ENCODE assay signal across 12 mouse cellular contexts in the genomic region with DNA sequence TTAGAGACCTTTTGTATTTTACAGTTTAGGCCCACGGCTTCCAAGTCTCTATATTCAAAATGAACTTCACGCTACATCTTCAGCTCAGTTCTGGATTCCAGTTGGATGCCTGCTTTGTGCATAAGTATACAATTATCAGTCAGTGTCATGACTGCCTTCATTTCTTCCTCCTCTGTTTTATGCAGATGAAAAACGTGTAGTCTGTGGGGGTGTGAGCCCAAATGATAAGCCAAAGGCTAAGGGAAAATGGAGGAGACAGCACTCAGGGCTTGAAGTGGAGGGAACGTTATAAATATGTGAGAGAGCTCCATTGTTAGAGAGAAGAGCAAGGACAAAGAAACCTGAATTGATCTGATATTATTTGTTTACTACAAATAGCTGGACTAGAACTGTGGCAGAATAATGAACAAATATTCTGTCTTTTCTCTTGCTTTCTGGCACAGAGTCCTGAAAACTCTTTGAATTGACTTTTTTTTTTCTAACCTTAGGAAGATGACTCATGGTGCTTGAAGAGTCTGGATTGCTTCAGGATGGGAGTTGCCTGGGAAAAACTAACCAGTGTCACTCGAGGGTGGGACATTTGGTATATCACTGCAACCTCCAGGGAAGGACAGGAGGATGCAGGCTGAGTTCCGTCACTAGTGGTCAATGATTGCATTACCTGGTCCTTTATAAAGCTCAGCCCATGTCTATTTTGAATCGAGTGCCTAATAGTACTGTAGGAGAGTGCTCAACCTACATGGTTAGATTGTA. TPM values are rescaled to one million over a fixed set of nuclear protein-coding genes. Genes with fewer than 3 reads are reported as not detected.
A peak's percentile ranks its signal among the peaks of the same experiment; 100 is the strongest.
DNase-seq lines count a peak whose midpoint lies in the region; ATAC-seq and TF ChIP-seq lines count a peak whose summit lies in the region.
"Had no signal": no experiment of that assay in that cellular context is flagged by ENCODE, and none has a peak within 500 bp of the region (broad histone marks: within the 10 kb centered on the region; RNA-seq: fewer than 3 reads in every experiment).

No protein-coding gene starts in this region.

- H3K27me3 ChIP-seq in liver, embryonic 13.5 days = no peaks in the 10 kb centered on the region
- no peaks in the 10 kb centered on the region for H3K27me3 ChIP-seq in stomach, postnatal 0 days (ENCODE audit: control insufficient read depth, insufficient read depth, low read length)
- H3K27me3 ChIP-seq: limb, embryonic 12.5 days; midbrain, embryonic 12.5 days had no signal

- peak; percentile 21; the same call in 1 of the 2 replicates for ATAC-seq in liver, embryonic 13.5 days (ENCODE audit: low read depth)
- ATAC-seq in stomach, postnatal 0 days (ENCODE audit: low FRiP score, low TSS enrichment) = no peak
- ATAC-seq: forebrain, postnatal 0 days had no signal

- peak; percentile 47 for DNase-seq in heart, adult 8-10 months (ENCODE audit: low spot score)
- DNase-seq in heart, postnatal 4 days = no peak
- DNase-seq in 416B (ENCODE audit: low read depth) (peak; percentile 25), NIH3T3 (ENCODE audit: low read depth) (peak; percentile 43)
- DNase-seq in liver, embryonic 13.5 days = no peak
- no peak for DNase-seq in embryo, embryonic 10 days (ENCODE audit: low spot score)
- no peak for DNase-seq in stomach, postnatal 0 days (ENCODE audit: low spot score)
- DNase-seq: forebrain, postnatal 0 days; lung, postnatal 10 days; thymus, adult 2 months had no signal

- no peaks in the 10 kb centered on the region for H3K9me3 ChIP-seq in liver, embryonic 13.5 days (replicated peaks)
- 0 out of 2 replicates have a peak, but pooled peaks cover 3% of the 10 kb centered on the region for H3K9me3 ChIP-seq in stomach, postnatal 0 days (ENCODE audit: control insufficient read depth, low read length)

- H3K36me3 ChIP-seq in liver, embryonic 13.5 days = peaks cover 19% of the 10 kb centered on the region
- no peaks in the 10 kb centered on the region; the same call in 1 of the 2 replicates for H3K36me3 ChIP-seq in stomach, postnatal 0 days (ENCODE audit: control insufficient read depth, insufficient read depth, low read length)

- H3K4me1 ChIP-seq in liver, embryonic 13.5 days (replicated peaks) = peaks cover 87% of the 10 kb centered on the region
- no peaks in the 10 kb centered on the region for H3K4me1 ChIP-seq in stomach, postnatal 0 days (replicated peaks; ENCODE audit: control insufficient read depth, insufficient read depth)

- peak overlapping the region; percentile 52 for H3K9ac ChIP-seq in liver, embryonic 13.5 days
- H3K9ac ChIP-seq in stomach, postnatal 0 days (ENCODE audit: low read length) = no peak overlapping the region
- H3K9ac ChIP-seq: forebrain, postnatal 0 days; limb, embryonic 12.5 days; midbrain, embryonic 12.5 days had no signal

- peak overlapping the region; percentile 77 for H3K27ac ChIP-seq in liver, embryonic 13.5 days
- H3K27ac ChIP-seq in stomach, postnatal 0 days (replicated peaks) = no peak overlapping the region
- H3K27ac ChIP-seq: limb, embryonic 12.5 days; midbrain, embryonic 12.5 days had no signal

- WGBS in liver, embryonic 13.5 days (ENCODE audit: insufficient replicate concordance) = 47% methylated on average over 7 of the region's 7 CpGs
- WGBS in stomach, postnatal 0 days = 73% methylated on average over 7 of the region's 7 CpGs

- no peak for TF ChIP-seq EP300 in stomach, postnatal 0 days (optimal IDR thresholded peaks at IDR 0.05)

- TF ChIP-seq CTCF in stomach, postnatal 0 days (IDR thresholded peaks at IDR 0.05; ENCODE audit: low read depth) = no peak

- peak overlapping the region; percentile 0; the same call in 1 of the 2 replicates for H3K4me3 ChIP-seq in liver, embryonic 13.5 days (replicated peaks)
- H3K4me3 ChIP-seq in stomach, postnatal 0 days (ENCODE audit: low read depth, low read length) = no peak overlapping the region
- H3K4me3 ChIP-seq: limb, embryonic 12.5 days; midbrain, embryonic 12.5 days had no signal

- H3K4me2 ChIP-seq in liver, embryonic 13.5 days = peak overlapping the region; percentile 44
- no peak overlapping the region for H3K4me2 ChIP-seq in stomach, postnatal 0 days (replicated peaks; ENCODE audit: low read depth)
- H3K4me2 ChIP-seq: limb, embryonic 12.5 days; midbrain, embryonic 12.5 days had no signal

RNA-seq across cellular contexts. Expression of a gene that starts 10.3 kb away (rescaled TPM):
- total RNA-seq in heart, adult 8-10 months (2022) = 10 to 100 TPM; 63.7 to 71.6 (median 65.6) TPM
- 10 to 100 TPM; 76.5 to 78.1 TPM for total RNA-seq in heart, postnatal 4 days (2021)
- polyA plus RNA-seq in liver, embryonic 13.5 days (2015; fragmentation: Nextera tagmentation; extraction: Ambion mirVana) = 37.1 and 42.3 TPM in 2 replicates
- 30.3 and 31.1 TPM in 2 replicates for polyA plus RNA-seq in stomach, postnatal 0 days (2015; fragmentation: Nextera tagmentation; extraction: Ambion mirVana)

Comparison
In these comparisons a context has a peak if more than half of its experiments do, and no peak if none do; other contexts are left out.
1. DNase-seq: peak in heart, adult 8-10 months (single experiment), 416B (single experiment) and NIH3T3 (single experiment); none in heart, postnatal 4 days (single experiment), liver, embryonic 13.5 days (single experiment), embryo, embryonic 10 days (single experiment) and stomach, postnatal 0 days (single experiment).